Mouse (Mus musculus): ENCODE data around the gene Smg8.

- TF ChIP-seq CTCF (conservative IDR thresholded peaks at IDR 0.05; ENCODE audit: insufficient read depth, insufficient read length, low read depth, low read length), result no peak
- no peak for TF ChIP-seq POLR2A (IDR thresholded peaks at IDR 0.05; ENCODE audit: low read depth, low read length)
Observed at GRCm38 (mm10) chr11:87110172-87110909, 23.8 kb upstream of the Smg8 start.

All from kidney, adult 2 months (tissue).